Mouse (Mus musculus) hindbrain, embryonic 16.5 days (tissue): ENCODE measurements around the gene Taf6l. TPM values are rescaled to one million over a fixed set of nuclear protein-coding genes. Genes with fewer than 3 reads are reported as not detected.
A peak's percentile ranks its signal among the peaks of the same experiment; 100 is the strongest.

Experiments used
- ATAC-seq: fragments of 200-750 bp; cut with Nextera tagmentation; 2 replicates; pipeline ENCODE4 v1.8.0; 2017; ENCODE audit warnings: moderate TSS enrichment, moderate library complexity
- H3K27ac ChIP-seq: fragments of 300-500 bp; sonication (generic); 2 replicates; pipeline ENCODE4 v1.5.1; 2014; ENCODE audit warnings: low read depth, mild to moderate bottlenecking, control low read depth, low read length, moderate library complexity
- H3K27me3 ChIP-seq: fragments of 300-500 bp; sonication (generic); replicated peaks from 2 replicates; pipeline ENCODE4 v1.6.1; 2014; ENCODE audit warnings: low read length; ENCODE audit not compliant: control insufficient read depth, insufficient read depth
- H3K36me3 ChIP-seq: fragments of 300-500 bp; sonication (generic); 2 replicates; pipeline ENCODE4 v1.6.1; 2014; ENCODE audit warnings: mild to moderate bottlenecking, low read length, moderate library complexity, mixed read lengths; ENCODE audit not compliant: control insufficient read depth, insufficient read depth
- H3K4me1 ChIP-seq: fragments of 300-500 bp; sonication (generic); 2 replicates; pipeline ENCODE4 v1.6.1; 2014; ENCODE audit warnings: low read depth, low read length; ENCODE audit not compliant: control insufficient read depth, insufficient read depth
- H3K4me2 ChIP-seq: fragments of 300-500 bp; sonication (generic); 2 replicates; pipeline ENCODE4 v1.6.1; 2014; ENCODE audit warnings: mild to moderate bottlenecking, low read length, control low read depth, moderate library complexity
- H3K4me3 ChIP-seq: fragments of 300-500 bp; sonication (generic); 2 replicates; pipeline ENCODE4 v1.5.1; 2014; ENCODE audit warnings: mild to moderate bottlenecking, low read length, control low read depth, moderate library complexity
- H3K9ac ChIP-seq: fragments of 300-500 bp; sonication (generic); 2 replicates; pipeline ENCODE4 v1.6.1; 2014; ENCODE audit warnings: low read depth, mild to moderate bottlenecking, control low read depth, low read length, moderate library complexity
- H3K9me3 ChIP-seq: fragments of 300-500 bp; sonication (generic); 2 replicates; pipeline ENCODE4 v1.6.1; 2014; ENCODE audit warnings: mild to moderate bottlenecking, low read length, moderate library complexity; ENCODE audit not compliant: control insufficient read depth
- WGBS: fragments of 180-500 bp; shearing (Covaris S2); extraction: QIAGEN DNeasy Blood & Tissue Kit; methylation state at CpG from one replicate; pipeline ENCODE4 v1.1.7; 2014; 5-methylcytosine and 5-hydroxymethylcytosine counted together
- polyA plus RNA-seq: library from polyadenylated mRNA; unstranded; fragments of >200 nt; fragmentation: Nextera tagmentation; extraction: Ambion mirVana; gene quantifications from 2 replicates; pipeline ENCODE4 v1.2.1, GENCODE M21; 2015

Gene Taf6l
- polyA plus RNA-seq: 31.7 and 33.1 TPM in 2 replicates

- Histone ChIP-seq H3K4me2 (peak within 1 kb of the TSS; percentile 82), H3K27ac (peak within 1 kb of the TSS; percentile 89), H3K9ac (peak within 1 kb of the TSS; percentile 76), H3K9me3 (no peaks in the 10 kb centered on the region), H3K36me3 (peaks cover 18% of the 10 kb centered on the region), H3K27me3 (no peaks in the 10 kb centered on the region), H3K4me1 (peaks cover 14% of the 10 kb centered on the region), H3K4me3 (peak within 1 kb of the TSS; percentile 83)
- ATAC-seq: peak; percentile 99
- 0% methylated on average over 31 of the region's 32 CpGs for WGBS
These were observed at the start of gene Taf6l for GRCm38 (mm10) chr19:8786008-8786781. Taf6l (minus strand) TSS chr19:8786417.

GRCm38 (mm10) chr19:8832971-8833370 lies 46.8 kb upstream of the Taf6l start:
- 90% methylated on average over 4 of the region's 4 CpGs for WGBS
- H3K9ac ChIP-seq: no peak overlapping the region

GRCm38 (mm10) chr19:8831262-8831661 lies 45.0 kb upstream of the Taf6l start:
- H3K9ac ChIP-seq: no peak overlapping the region
- no peak for ATAC-seq

More at GRCm38 (mm10) chr19:8832971-8833370, 46.8 kb upstream of the Taf6l start:
- Histone ChIP-seq H3K36me3 (peaks cover 43% of the 10 kb centered on the region), H3K9me3 (no peaks in the 10 kb centered on the region), H3K27me3 (no peaks in the 10 kb centered on the region), H3K4me3 (no peak overlapping the region), H3K27ac (no peak overlapping the region), H3K4me2 (no peak overlapping the region), H3K4me1 (no peaks in the 10 kb centered on the region)
- no peak for ATAC-seq

GRCm38 (mm10) chr19:8830664-8831063 lies 44.4 kb upstream of the Taf6l start:
- Histone ChIP-seq H3K4me3 (no peak overlapping the region), H3K27ac (no peak overlapping the region), H3K4me2 (no peak overlapping the region), H3K36me3 (peaks cover 61% of the 10 kb centered on the region), H3K27me3 (no peaks in the 10 kb centered on the region), H3K9ac (no peak overlapping the region), H3K4me1 (no peaks in the 10 kb centered on the region), H3K9me3 (no peaks in the 10 kb centered on the region)
- WGBS: 78% methylated on average over 8 of the region's 8 CpGs
- ATAC-seq: no peak

More at GRCm38 (mm10) chr19:8831262-8831661, 45.0 kb upstream of the Taf6l start:
- Histone ChIP-seq H3K27me3 (no peaks in the 10 kb centered on the region), H3K4me3 (no peak overlapping the region), H3K27ac (no peak overlapping the region), H3K9me3 (no peaks in the 10 kb centered on the region), H3K4me1 (no peaks in the 10 kb centered on the region), H3K36me3 (peaks cover 55% of the 10 kb centered on the region), H3K4me2 (no peak overlapping the region)
- 80% methylated on average over 11 of the region's 11 CpGs for WGBS

- H3K4me1 ChIP-seq: no peaks in the 10 kb centered on the region
- WGBS: 84% methylated on average over 8 of the region's 8 CpGs
- no peaks in the 10 kb centered on the region for H3K27me3 ChIP-seq
- H3K9me3 ChIP-seq: no peaks in the 10 kb centered on the region
- H3K9ac ChIP-seq: no peak within 1 kb of the TSS
- no peak within 1 kb of the TSS for H3K4me3 ChIP-seq
- ATAC-seq: no peak
- peaks cover 69% of the 10 kb centered on the region for H3K36me3 ChIP-seq
- H3K27ac ChIP-seq: no peak within 1 kb of the TSS
- no peak within 1 kb of the TSS for H3K4me2 ChIP-seq
These were observed 43.4 kb upstream of the Taf6l start, which contains the start of gene AC129217.1 for GRCm38 (mm10) chr19:8829660-8830059. AC129217.1 (plus strand) TSS chr19:8829773.

GRCm38 (mm10) chr19:8822696-8823095 lies 36.5 kb upstream of the Taf6l start:
- Histone ChIP-seq H3K4me1 (peaks cover 30% of the 10 kb centered on the region), H3K9ac (peak overlapping the region; percentile 50), H3K27ac (no peak overlapping the region), H3K4me2 (peak overlapping the region; percentile 69), H3K27me3 (no peaks in the 10 kb centered on the region), H3K9me3 (no peaks in the 10 kb centered on the region), H3K36me3 (peaks cover 38% of the 10 kb centered on the region), H3K4me3 (peak overlapping the region; percentile 94)
- ATAC-seq: no peak
- 55% methylated on average over 8 of the region's 8 CpGs for WGBS

- H3K36me3 ChIP-seq: peaks cover 28% of the 10 kb centered on the region
- 1% methylated on average over 7 of the region's 7 CpGs for WGBS
- H3K4me3 ChIP-seq: peak overlapping the region; percentile 94
- no peaks in the 10 kb centered on the region for H3K27me3 ChIP-seq
- no peak for ATAC-seq
- H3K4me1 ChIP-seq: peaks cover 41% of the 10 kb centered on the region
- no peak overlapping the region for H3K27ac ChIP-seq
- peak overlapping the region; percentile 69 for H3K4me2 ChIP-seq
- H3K9me3 ChIP-seq: no peaks in the 10 kb centered on the region
- H3K9ac ChIP-seq: peak overlapping the region; percentile 77
These were observed 34.9 kb upstream of the Taf6l start for GRCm38 (mm10) chr19:8821146-8821545.

GRCm38 (mm10) chr19:8820424-8820956 lies 34.3 kb upstream of the Taf6l start:
- Histone ChIP-seq H3K27me3 (no peaks in the 10 kb centered on the region), H3K36me3 (peaks cover 23% of the 10 kb centered on the region), H3K4me1 (peaks cover 44% of the 10 kb centered on the region), H3K4me3 (peak overlapping the region; percentile 94), H3K27ac (peak overlapping the region; percentile 96), H3K4me2 (peak overlapping the region; percentile 69), H3K9ac (peak overlapping the region; percentile 77), H3K9me3 (no peaks in the 10 kb centered on the region)
- peak; percentile 7; the same call in 1 of the 2 replicates for ATAC-seq
- WGBS: under 1% methylated on average over 42 of the region's 48 CpGs
